Mouse (Mus musculus): ENCODE measurements at regions not wholly inside any gene's neighbourhood (a gene's known extent, or its start where the extent isn't known, plus 50 kb on each side); places are given as distances from the start of the nearest gene placed in this dataset.

DNA sequence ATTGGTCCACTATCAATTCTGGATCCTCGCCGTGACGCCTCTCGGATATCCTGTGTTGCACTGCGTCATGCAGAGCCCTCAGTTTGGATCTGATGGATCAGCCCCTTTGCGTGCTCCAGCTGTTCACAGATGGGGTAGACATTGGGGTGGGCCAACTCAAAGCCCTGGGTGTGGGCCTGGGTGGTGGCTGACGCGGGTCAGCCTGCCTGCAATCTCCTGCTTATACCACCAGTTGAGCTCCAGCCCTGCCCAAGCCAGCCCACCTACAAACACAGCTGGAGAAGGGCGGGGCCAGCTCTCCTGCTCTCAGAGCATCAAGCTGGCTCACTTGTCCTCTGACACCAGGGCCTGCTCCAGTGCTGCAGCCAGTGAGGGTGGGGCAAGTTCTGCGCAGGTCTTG, 73.1 kb downstream of the Rps15a start:
- DNase-seq (ENCODE audit: low spot score in 2 of 2), result peak; percentile 1 to 2

DNA sequence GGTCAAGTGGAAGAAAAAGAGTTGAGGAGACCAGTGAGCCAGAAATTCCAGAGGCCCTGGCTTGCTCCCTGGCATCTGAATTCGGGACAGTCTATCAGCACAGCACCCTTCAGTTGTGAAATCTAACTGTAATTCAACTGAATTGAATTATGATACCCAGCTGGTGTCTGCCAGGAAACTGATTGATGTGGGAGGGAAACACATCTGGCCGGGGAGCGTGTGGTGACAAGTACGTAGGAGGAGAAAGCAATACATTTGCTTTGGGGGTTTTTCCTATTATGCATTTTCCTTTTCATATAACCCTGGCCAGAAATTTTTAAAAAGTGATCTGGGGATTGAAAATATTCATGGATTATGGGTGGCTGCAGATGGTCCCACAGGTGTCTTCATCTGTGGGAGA, 76.1 kb downstream of the Rps15a start:
- no peak for DNase-seq (ENCODE audit: low spot score in 2 of 2)

- DNase-seq (ENCODE audit: low spot score in 2 of 2), result no peak
Observed at GRCm38 (mm10) chr7:118037062-118037461, 78.9 kb downstream of the Rps15a start.

GRCm38 (mm10) chr7:118026106-118026526, 89.9 kb downstream of the Rps15a start:
- peak; percentile 15 to 18 for DNase-seq (ENCODE audit: low spot score in 2 of 2)

GRCm38 (mm10) chr7:118004620-118005019, 111.4 kb downstream of the Rps15a start:
- no peak for DNase-seq (ENCODE audit: low spot score in 2 of 2)

- DNase-seq (ENCODE audit: low spot score in 2 of 2), result no peak
Observed at GRCm38 (mm10) chr7:118001881-118002280, 114.1 kb downstream of the Rps15a start.

GRCm38 (mm10) chr7:118001121-118001520, 114.9 kb downstream of the Rps15a start:
- peak in 1 of 2 experiments; percentile 18 for DNase-seq (ENCODE audit: low spot score in 2 of 2)

DNA sequence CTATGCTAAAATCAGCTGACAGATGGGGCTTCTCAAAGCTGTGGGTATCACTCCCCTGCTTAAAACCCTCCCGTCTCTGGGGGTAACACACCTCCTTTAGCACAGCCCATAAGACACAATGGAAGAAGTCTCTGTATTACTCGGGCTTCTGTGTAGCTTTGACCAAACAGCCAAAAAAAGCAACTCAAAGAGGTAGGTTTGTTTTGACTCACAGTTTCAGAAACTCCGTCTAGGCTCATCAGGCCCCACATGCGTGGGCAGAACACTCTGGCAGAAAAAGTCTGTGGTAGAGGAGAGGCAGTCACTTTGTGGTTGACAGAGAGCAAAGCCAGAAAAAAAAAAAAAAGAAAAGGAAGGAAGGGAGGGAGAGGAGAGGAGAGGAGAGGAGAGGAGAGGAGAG, 133.8 kb downstream of the Rps15a start:
- no peak for DNase-seq (ENCODE audit: low spot score in 2 of 2)

DNA sequence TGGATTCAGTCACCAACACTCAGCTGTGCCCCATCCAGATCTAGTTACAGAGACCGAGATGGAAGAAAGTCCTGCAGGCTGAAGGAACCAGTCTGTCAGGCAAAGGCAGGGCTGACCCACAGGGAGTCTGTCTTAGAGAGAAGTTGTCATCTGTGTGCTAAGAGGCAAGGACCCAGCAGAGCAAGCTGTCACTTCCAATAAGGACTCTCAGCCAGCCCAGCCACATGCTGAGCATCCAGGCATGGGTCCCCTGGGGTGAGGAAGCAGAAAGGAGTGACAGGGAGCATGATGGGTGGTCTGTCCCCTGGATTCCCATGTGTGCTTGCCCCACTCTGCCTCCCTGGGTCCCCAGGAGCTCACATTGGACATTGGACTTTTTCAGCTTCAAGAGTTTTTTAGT, 144.8 kb downstream of the Rps15a start:
- DNase-seq (ENCODE audit: low spot score in 2 of 2), result no peak

- no peak for DNase-seq (ENCODE audit: low spot score in 2 of 2)
Observed at GRCm38 (mm10) chr7:117943435-117943834, 172.6 kb downstream of the Rps15a start.

GRCm38 (mm10) chr7:117939618-117940017, 176.4 kb downstream of the Rps15a start:
- no peak for DNase-seq (ENCODE audit: low spot score in 2 of 2)

GRCm38 (mm10) chr7:117934908-117935307, 181.1 kb downstream of the Rps15a start:
- DNase-seq (ENCODE audit: low spot score in 2 of 2), result no peak

DNA sequence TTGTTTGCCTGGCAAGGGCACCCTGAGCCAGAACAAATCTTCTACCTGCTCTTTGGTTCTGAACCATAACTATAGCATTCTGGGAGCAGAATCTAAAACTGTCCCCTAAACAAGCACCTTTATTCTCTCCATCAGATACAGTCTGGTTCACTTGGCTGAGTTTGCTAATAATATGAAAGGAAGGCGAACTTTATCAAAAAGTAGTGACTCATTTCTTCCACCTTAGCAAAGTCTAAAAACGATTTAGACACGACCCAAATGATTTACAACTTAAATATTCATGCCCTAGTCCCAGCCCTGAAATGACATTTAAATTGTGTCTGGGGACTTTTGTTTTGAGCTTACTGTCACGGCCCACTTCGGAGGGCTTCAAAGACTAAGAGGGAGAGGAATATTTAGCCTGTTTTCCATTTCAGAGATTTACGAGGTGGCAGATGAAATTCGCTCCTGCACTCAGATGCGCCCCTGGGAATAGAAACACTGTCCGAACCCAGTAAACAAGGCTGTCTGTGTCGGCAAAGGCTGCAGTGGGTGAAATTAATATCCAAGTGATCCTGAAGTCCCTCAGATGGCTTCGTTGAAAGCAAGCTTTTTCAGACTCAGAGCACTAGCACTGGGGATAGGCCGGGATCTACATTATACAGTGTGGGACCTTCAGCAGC, 184.6 kb downstream of the Rps15a start:
- DNase-seq (ENCODE audit: low spot score in 2 of 2), result no peak

DNA sequence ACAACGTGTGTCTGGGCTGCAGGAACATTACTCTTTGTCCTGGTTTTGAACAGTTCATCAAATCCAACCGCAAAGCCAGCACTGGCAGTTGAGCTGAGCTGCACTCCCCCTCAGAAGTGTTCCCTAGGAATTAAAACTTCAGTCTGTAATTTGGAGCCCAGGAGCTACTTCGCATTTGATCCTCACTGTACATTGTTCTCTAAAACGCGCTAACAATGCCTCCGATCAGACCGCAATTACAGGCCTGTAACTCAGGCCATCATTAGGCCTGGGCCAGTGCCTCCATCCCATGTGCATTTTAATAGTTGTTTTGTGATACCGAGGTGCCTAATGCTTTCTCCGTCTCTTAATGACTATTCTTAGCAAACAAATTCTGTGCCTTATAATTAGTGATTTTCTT, 185.6 kb downstream of the Rps15a start:
- no peak for DNase-seq (ENCODE audit: low spot score in 2 of 2)

GRCm38 (mm10) chr7:117926396-117926795, 189.6 kb downstream of the Rps15a start:
- no peak for DNase-seq (ENCODE audit: low spot score in 2 of 2)

GRCm38 (mm10) chr7:117922270-117922669, 193.7 kb downstream of the Rps15a start:
- DNase-seq (ENCODE audit: low spot score in 2 of 2), result no peak

DNA sequence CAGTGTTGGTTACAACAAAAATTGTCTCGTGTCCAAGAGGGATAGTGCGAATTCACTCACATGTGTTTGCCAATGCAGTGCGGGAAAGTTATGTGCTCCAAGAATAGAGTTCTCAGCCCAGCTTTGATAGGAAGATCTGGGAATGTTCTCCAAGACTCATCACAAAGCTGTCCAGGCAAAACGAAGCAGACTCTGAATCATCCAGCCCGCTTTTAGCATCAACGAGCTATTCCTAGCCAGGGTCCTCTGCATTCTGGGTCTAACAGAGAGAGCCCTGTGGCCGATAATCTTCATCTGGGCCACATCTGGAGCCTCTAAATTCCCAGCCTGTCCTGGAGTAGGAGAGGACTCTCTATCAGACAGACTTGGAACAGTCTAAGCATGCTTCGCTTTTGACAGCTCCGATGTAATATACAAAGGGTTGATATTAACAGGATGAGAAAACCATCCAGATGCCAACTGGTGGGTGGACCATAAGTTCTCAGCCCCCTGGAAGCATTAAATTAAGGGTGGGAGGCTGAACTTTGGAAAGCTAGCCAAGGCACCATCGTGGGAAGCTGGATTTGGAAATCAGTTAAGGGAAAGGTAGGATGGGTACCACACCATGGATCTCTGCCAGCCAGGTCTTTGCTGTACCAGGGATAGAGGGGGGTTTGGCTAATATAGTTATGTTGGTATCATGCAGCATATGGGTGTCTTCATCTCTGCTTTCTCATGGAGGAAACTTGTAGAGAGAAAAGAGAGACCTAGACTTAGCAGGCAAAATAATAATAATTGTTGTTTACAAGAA, 197.6 kb downstream of the Rps15a start:
- no peak for DNase-seq (ENCODE audit: low spot score in 2 of 2)

DNA sequence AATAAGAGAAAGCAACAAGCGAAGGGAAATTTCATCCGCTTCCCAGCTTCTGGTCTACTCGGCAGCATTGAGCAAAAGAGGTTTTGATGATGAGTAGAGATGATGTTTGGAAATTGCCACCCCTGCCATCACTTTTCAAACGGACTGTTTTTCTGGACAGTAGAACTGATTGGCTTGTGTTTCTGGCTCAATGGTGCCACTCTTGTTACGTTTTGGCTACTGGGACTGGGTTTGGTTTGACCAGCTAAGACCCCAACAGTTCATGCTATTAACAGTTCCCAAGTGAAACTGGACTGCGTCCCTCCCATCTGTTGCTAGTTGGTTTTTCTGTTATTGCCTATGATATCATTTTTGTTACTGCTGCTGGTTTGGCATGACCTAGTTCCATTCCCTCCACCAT, 199.1 kb downstream of the Rps15a start:
- DNase-seq (ENCODE audit: low spot score in 2 of 2), result no peak

GRCm38 (mm10) chr7:117912453-117912852, 203.5 kb downstream of the Rps15a start:
- no peak for DNase-seq (ENCODE audit: low spot score in 2 of 2)

DNA sequence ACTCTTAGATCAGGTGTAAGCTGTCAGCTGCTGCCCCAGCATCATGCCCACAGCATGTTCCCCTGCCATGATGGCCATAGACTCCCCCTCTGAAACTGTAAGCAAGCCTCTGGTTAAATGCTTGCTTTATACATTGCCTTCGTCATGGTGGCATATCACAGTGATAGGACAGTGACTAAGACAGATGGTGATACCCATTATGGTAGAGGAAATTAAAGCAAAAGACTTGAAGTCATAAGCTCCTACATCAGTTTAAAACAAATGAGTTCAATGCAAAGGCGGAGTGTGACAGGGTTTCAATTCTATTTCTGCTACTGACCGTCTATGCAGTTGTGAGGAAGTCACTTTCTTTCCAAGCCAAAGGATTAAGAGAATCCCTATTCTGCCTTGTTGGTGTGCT, 204.9 kb downstream of the Rps15a start:
- DNase-seq (ENCODE audit: low spot score in 2 of 2), result no peak

GRCm38 (mm10) chr7:117896528-117896927, 219.5 kb downstream of the Rps15a start:
- DNase-seq (ENCODE audit: low spot score in 2 of 2), result peak in 1 of 2 experiments; percentile 10

DNA sequence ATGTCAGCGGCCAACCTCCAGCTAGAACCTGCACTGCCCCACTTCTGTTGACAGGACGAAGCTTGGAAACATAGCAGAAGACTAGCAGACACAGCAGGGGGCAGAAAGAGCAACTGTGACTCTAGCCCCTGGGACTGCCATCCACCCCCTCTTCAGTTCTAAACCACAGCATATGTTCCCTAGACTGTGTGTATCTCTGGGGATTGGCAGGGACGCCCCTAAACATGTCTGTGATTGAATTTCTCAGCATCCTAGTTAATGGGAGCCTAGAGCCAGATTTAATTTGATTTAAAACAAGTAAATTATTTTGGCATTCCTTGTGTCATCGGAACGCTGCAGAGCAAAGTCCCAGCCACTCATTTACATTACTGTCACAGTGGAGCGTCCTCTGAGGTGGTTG, 228.7 kb downstream of the Rps15a start:
- no peak for DNase-seq (ENCODE audit: low spot score in 2 of 2)

- DNase-seq (ENCODE audit: low spot score in 2 of 2), result peak; percentile 46 to 58
Observed at GRCm38 (mm10) chr7:117882803-117883202, 233.2 kb downstream of the Rps15a start.

All from urinary bladder, postnatal 36 days (tissue).